Mouse (Mus musculus): ENCODE data around the gene Ttc23.

Gene Ttc23

DNA sequence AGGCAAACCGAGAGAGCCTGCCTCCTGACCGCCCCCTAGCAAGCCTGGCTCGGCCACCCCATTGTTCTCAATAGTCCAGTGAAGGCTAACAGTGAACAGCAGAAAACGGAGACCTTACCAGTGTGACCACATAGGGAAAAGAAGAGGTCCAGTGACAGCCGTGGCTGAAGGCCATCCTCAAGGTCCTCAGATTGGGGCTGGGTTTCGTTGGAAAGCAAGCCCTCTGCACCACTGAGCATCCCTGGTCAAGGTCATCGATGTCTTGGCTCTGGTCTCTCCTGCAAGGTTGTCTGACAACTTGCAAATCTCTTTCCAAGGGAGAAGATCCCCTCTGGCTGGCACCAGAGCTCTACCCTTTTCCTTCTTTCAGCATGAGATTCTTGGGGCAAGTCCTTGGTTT lies 42.6 kb downstream of the Ttc23 start:
- in situ Hi-C loops (cut with MboI; ENCODE audit: unreplicated experiment in 2 of 2): no loop called here

GRCm38 (mm10) chr7:67691036-67691435 lies 43.8 kb downstream of the Ttc23 start:
- in situ Hi-C loops (cut with MboI; ENCODE audit: unreplicated experiment in 2 of 2): no loop called here

GRCm38 (mm10) chr7:67692141-67692540 lies 44.9 kb downstream of the Ttc23 start:
- in situ Hi-C loops (cut with MboI; ENCODE audit: unreplicated experiment in 2 of 2): no loop called here

DNA sequence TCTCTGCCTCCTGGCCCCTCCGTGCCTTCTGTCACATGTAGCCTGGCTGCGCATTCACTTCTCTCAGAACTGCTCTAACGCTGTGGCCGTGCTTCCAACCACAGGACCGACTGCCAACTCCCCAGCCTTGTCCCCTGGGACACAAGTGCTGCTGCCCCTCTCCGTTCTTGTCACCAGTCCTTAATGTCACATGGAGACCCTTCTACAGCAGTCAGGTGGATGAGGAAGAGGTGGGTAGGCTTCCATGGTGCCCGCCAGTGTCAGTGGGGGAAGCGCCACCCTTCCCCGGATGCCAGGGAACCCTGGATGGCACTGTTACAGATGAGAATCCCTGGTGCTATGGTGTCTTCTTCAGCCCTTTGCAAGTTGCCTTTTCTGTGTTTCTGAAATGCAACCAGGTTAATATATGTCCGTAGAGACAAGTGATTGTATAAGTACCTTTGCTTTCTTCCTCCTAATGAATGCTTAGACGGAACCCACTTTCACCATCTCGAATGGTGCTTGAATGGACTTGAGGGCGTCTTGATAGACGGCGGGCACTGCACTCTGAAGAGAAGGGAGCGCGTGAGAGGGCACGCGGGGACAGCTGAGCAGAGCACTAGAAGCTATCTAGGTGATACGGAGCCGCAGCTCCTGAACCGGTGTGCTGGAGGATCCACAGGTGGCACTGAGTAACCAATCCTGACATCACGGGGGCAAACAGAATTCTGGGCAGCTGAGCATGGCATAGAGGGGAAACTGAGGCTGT lies 45.8 kb downstream of the Ttc23 start:
- in situ Hi-C loops (cut with MboI; ENCODE audit: unreplicated experiment in 2 of 2): no loop called here

GRCm38 (mm10) chr7:67695906-67696305 lies 48.7 kb downstream of the Ttc23 start:
- in situ Hi-C loops (cut with MboI; ENCODE audit: unreplicated experiment in 2 of 2): no loop called here

GRCm38 (mm10) chr7:67697892-67698630 lies 50.9 kb downstream of the Ttc23 start:
- in situ Hi-C loops (cut with MboI; ENCODE audit: unreplicated experiment in 2 of 2): no loop called here

GRCm38 (mm10) chr7:67699301-67699700 lies 52.1 kb downstream of the Ttc23 start:
- in situ Hi-C loops (cut with MboI; ENCODE audit: unreplicated experiment in 2 of 2): no loop called here

DNA sequence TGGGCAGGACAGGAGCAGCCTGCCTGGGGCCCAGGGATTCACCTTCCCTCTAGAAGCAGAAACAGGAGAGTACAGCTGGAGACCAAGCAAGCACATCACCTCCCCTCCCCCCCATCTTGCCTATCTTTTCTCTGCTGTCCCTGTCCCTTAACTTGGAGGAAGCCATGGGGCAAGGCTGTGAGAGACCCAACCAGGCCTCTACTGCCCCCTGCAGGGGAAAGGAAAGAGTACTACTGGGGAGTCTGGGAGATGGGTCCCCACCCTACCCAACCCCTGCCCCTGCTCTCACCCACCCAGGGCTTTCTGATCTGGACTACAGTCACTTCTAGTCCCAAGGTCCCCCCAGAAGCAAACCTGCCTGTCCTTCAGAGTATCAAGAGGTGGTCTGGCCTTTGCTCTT lies 53.6 kb downstream of the Ttc23 start:
- in situ Hi-C loops (cut with MboI; ENCODE audit: unreplicated experiment in 2 of 2): no loop called here

DNA sequence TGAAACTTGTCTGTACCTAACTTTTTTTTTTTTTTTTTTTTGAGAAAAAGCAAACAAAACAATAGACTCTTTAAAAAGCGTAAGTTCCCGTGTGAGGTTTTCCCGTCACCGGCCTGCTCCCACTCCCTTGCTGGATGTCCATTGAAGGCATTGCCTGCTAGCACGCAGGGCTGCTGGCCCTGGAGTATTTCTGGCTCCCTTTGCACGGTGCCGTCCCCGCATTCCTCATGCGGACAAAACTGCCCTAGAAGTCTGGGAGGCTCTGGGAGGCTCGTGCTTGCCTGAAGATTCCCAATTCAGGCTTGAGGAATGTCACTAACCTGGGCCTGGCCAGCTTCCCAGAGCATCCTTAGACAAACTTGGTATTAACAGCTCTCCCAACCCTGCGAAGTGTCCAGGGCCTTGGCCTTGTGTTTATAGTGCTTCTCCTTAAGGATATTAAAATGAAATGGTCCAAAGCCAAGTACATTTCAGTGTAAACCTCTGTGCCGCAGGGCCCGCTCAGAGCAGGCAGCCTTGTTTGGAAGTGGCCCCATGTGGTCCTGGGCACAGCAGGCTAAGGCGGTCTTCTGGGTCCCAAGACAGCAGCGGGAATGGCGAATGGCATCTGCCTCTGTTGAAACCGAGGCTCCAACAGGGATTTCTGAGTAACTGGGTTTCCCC lies 54.2 kb downstream of the Ttc23 start:
- in situ Hi-C loops (cut with MboI; ENCODE audit: unreplicated experiment in 2 of 2): no loop called here

GRCm38 (mm10) chr7:67708160-67708559 lies 61.0 kb downstream of the Ttc23 start:
- in situ Hi-C loops (cut with MboI; ENCODE audit: unreplicated experiment in 2 of 2): no loop called here

DNA sequence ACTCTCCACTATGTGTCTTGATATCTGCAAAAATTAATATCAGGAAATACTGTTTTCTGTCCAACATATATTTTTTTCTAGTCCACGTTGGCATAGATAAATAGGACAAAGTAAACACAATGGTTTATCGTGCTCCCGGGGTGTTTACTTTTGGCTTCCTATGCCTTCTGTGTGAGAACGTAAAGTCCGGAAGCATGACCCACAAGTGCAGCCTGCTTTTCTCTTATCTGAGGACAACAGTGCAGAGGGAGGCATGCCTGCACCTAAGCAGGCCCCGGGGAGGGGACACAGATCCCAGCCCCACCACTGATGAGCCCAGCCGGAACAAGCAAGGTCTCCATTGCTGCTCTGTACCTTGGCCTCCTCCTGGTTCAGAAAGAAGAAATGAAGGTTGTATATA lies 63.0 kb downstream of the Ttc23 start:
- in situ Hi-C loops (cut with MboI; ENCODE audit: unreplicated experiment in 2 of 2): no loop called here

- in situ Hi-C loops (cut with MboI; ENCODE audit: unreplicated experiment in 2 of 2): no loop called here
Measured at GRCm38 (mm10) chr7:67713820-67714510, 66.8 kb downstream of the Ttc23 start.

GRCm38 (mm10) chr7:67715176-67715575 lies 68.0 kb downstream of the Ttc23 start:
- in situ Hi-C loops (cut with MboI; ENCODE audit: unreplicated experiment in 2 of 2): no loop called here

DNA sequence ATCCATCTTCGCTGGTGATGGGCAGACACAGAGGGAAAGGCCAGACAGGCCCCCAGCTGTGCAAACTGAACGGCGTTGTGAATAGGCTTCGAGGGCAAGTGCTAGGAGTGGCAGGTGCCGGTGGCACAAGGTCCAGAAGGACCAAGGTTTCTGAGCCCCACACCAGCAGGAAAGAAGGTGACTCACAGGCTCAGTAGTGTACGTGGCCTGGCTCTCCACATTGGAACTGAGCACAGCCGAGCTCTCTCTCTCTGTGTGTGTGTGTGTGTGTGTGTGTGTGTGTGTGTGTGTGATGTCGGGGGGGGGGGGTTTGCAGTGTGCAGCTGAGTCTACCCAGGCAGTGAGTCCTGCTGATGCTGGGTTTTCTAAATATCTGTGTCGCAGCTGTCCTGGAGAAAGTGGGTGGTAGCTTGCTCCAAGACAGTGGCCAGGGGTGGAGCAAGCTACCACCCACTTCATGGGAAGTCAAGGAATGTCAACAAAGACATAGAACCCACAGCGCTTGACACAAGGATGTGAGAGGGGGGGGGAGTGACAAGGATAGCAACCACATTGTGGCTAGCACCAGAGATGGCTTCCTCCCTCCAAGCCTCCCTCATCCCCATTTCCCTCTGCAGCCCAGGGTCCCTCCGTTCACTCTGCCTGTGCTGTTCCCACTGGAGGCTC lies 69.1 kb downstream of the Ttc23 start:
- in situ Hi-C loops (cut with MboI; ENCODE audit: unreplicated experiment in 2 of 2): no loop called here

- in situ Hi-C loops (cut with MboI; ENCODE audit: unreplicated experiment in 2 of 2): no loop called here
Measured at GRCm38 (mm10) chr7:67716925-67717324, 69.7 kb downstream of the Ttc23 start.

DNA sequence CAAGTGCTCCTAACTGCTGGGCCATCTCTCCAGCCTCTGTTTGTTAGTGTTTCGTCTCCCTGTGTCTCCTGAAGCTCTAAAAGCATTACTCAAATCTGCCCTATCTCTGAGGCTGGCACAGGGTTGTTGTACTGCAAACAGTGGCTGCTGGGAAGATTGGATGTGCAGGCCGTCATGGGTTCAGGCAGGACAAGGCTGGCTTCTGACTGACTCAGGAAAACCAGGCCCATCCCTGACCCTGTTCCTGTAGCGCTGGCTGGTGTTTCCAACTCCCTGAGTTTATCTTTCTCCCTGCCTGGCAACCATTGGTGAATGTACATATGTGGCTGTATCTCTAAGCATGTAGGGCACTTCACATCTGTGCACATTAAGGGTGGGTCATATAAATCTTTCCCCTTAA lies 70.3 kb downstream of the Ttc23 start:
- in situ Hi-C loops (cut with MboI; ENCODE audit: unreplicated experiment in 2 of 2): no loop called here

DNA sequence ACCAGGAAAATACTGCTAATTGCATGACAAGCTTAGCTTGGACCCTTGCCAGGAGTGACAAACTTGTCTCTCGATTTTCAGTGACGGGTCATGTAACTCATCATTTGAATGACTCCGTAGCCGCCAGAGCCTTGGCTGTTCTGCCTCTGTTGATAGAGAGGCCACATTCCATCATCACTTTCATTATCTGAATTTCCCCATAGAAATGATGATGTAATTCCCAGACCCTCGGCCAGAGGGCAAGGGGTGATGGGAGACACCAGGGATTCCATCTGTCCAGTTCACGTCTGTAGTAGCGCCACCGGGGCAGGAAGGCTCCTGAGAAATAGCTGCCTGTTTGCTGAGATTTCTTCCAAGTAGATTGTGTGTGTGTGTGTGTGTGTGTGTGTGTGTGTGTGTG lies 71.6 kb downstream of the Ttc23 start:
- in situ Hi-C loops (cut with MboI; ENCODE audit: unreplicated experiment in 2 of 2): no loop called here

DNA sequence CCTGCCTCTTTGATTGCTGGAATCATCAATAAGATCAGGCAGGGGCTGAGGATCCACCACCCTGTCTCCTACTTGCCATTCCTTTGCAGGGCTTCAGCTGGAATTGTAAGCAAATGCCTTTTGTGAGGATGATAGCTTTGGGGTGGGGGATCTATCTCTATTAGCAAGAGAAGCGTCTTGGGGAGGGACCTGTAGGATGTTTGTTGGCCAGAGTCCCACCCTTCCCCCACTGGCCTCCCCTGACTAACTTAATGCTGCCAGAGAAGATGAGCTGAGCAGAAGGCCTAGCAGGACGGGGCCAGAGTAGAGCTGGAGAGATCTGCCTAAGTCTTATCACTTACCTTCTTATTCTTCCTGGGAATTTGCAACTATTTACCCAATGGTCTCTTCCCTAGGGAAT lies 75.0 kb downstream of the Ttc23 start:
- in situ Hi-C loops (cut with MboI; ENCODE audit: unreplicated experiment in 2 of 2): no loop called here

DNA sequence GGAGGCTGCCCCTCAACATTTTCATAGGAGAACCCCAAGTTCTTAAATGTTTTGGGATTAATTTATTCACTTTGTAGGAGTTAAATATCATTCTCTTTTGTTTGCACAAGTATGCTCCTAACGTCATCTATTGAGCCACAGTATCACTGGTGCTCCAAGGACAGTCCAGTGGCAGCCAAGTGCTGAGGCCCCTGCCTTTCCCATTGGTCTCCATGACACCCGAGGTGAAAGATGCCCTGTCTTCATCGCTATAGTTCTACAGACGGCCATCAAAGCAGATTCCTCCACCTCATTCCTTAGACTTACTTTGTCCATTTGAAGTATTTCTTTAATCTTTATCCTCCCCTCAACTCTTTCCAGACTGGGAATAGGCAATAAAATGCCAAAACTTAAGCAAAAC lies 77.3 kb downstream of the Ttc23 start:
- in situ Hi-C loops (cut with MboI; ENCODE audit: unreplicated experiment in 2 of 2): no loop called here

DNA sequence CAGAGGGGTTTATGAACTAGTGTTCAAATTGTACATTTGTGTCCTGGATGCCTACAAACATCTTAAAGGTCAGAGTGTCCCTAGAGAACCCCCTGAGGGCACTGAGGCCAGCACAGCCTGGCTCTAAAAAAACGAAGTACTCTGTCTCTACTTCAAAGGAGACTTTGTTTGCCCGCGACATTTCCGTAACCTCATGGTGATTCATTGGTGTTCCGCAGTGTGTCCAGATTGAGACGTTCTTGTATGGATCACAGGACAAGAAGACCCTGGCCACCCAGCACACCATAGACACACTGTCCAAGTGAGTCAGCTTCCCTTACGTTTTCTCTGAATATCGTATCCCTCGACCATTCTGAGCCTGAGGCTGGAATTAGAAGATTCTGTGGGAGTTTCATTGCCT lies 77.8 kb downstream of the Ttc23 start:
- in situ Hi-C loops (cut with MboI; ENCODE audit: unreplicated experiment in 2 of 2): no loop called here

DNA sequence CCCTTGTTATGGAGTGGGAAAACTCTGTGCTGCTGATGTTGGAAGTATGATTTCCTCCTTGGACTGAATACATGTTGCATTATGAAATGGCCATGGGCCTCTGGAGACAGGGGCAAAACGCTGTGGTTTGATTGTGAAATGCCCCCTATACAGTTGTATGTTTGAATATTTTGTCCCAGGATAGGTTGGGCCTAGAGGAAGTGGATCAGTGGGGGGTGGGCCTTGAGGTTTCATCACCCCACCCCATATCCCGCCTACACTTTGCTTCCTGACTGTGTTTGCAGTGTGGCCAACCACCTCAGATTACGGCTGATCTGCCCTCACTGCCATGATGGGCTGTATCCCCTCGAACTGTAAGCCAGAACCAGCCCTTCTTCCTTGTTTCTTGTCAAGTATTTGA lies 81.0 kb downstream of the Ttc23 start:
- in situ Hi-C loops (cut with MboI; ENCODE audit: unreplicated experiment in 2 of 2): no loop called here

Measured in v-Abl transformed pro-B cells (cell line).